Mouse (Mus musculus): ENCODE data around the gene Gpi1. TPM values are rescaled to one million over a fixed set of nuclear protein-coding genes. Genes with fewer than 3 reads are reported as not detected.

Gpi1 gene
- total RNA-seq, 1 experiment = 227 TPM

GRCm38 (mm10) chr7:34255916-34256315 is 25.8 kb upstream of the Gpi1 start:
- Histone ChIP-seq H3K4me1 (ENCODE audit: control insufficient read depth in 2 of 2, insufficient read depth in 2 of 2, low read length in 2 of 2, poor library complexity in 1 of 2) (no peaks in the 10 kb centered on the region), H3K27ac (ENCODE audit: insufficient read depth, low read depth, low read length, poor library complexity, severe bottlenecking) (no peak overlapping the region), H3K9me3 (ENCODE audit: control insufficient read depth, insufficient read depth, low read depth, low read length) (no peaks in the 10 kb centered on the region), H3K9ac (ENCODE audit: insufficient read depth, low read depth, low read length, poor library complexity, severe bottlenecking) (no peak overlapping the region), H3K36me3 (ENCODE audit: control insufficient read depth, insufficient read depth, low read length, poor library complexity, severe bottlenecking) (peaks cover 8% of the 10 kb centered on the region; the same call in 1 of the 2 replicates), H3K4me3 (ENCODE audit: insufficient read depth in 1 of 2, low read depth in 1 of 2, low read length in 2 of 2, poor library complexity in 1 of 2, severe bottlenecking in 1 of 2) (no peak overlapping the region)
- in situ Hi-C loops (cut with MboI; ENCODE audit: low sequenced_read_pairs in 2 of 2, unreplicated experiment in 2 of 2) = loop anchor here in 1 of 2 experiments (10.0 kb wide), 1 partner anchor 99 kb away; no protein-coding TSS in a partner anchor
- no peak for DNase-seq (ENCODE audit: low read depth, low spot score)
- TF ChIP-seq HCFC1 (IDR thresholded peaks at IDR 0.05; ENCODE audit: borderline replicate concordance, insufficient read depth, low read length) (no peak), CHD2 (IDR thresholded peaks at IDR 0.05; ENCODE audit: low read depth, low read length) (no peak), ZC3H11A (IDR thresholded peaks at IDR 0.05; ENCODE audit: borderline replicate concordance, low read depth, low read length) (no peak), MAFK (IDR thresholded peaks at IDR 0.05; ENCODE audit: insufficient read depth, low read depth, low read length) (no peak), ZNF384 (IDR thresholded peaks at IDR 0.05; ENCODE audit: low read depth, low read length) (no peak)

GRCm38 (mm10) chr7:34255137-34255536 is 25.0 kb upstream of the Gpi1 start:
- Histone ChIP-seq H3K9me3 (ENCODE audit: control insufficient read depth, insufficient read depth, low read depth, low read length) (no peaks in the 10 kb centered on the region), H3K4me1 (ENCODE audit: control insufficient read depth in 2 of 2, insufficient read depth in 2 of 2, low read length in 2 of 2, poor library complexity in 1 of 2) (no peaks in the 10 kb centered on the region), H3K36me3 (ENCODE audit: control insufficient read depth, insufficient read depth, low read length, poor library complexity, severe bottlenecking) (peaks cover 8% of the 10 kb centered on the region; the same call in 1 of the 2 replicates), H3K27ac (ENCODE audit: insufficient read depth, low read depth, low read length, poor library complexity, severe bottlenecking) (no peak overlapping the region), H3K9ac (ENCODE audit: insufficient read depth, low read depth, low read length, poor library complexity, severe bottlenecking) (no peak overlapping the region), H3K4me3 (ENCODE audit: insufficient read depth in 1 of 2, low read depth in 1 of 2, low read length in 2 of 2, poor library complexity in 1 of 2, severe bottlenecking in 1 of 2) (no peak overlapping the region)
- no peak for TF ChIP-seq ZC3H11A (IDR thresholded peaks at IDR 0.05; ENCODE audit: borderline replicate concordance, low read depth, low read length)
- TF ChIP-seq HCFC1 (IDR thresholded peaks at IDR 0.05; ENCODE audit: borderline replicate concordance, insufficient read depth, low read length) = no peak
- no peak for TF ChIP-seq CHD2 (IDR thresholded peaks at IDR 0.05; ENCODE audit: low read depth, low read length)
- no peak for TF ChIP-seq ZNF384 (IDR thresholded peaks at IDR 0.05; ENCODE audit: low read depth, low read length)
- no peak for TF ChIP-seq MAFK (IDR thresholded peaks at IDR 0.05; ENCODE audit: insufficient read depth, low read depth, low read length)
- DNase-seq (ENCODE audit: low read depth, low spot score) = no peak
- in situ Hi-C loops (cut with MboI; ENCODE audit: low sequenced_read_pairs in 2 of 2, unreplicated experiment in 2 of 2) = loop anchor here in 1 of 2 experiments (10.0 kb wide), 1 partner anchor 100 kb away; no protein-coding TSS in a partner anchor

DNA sequence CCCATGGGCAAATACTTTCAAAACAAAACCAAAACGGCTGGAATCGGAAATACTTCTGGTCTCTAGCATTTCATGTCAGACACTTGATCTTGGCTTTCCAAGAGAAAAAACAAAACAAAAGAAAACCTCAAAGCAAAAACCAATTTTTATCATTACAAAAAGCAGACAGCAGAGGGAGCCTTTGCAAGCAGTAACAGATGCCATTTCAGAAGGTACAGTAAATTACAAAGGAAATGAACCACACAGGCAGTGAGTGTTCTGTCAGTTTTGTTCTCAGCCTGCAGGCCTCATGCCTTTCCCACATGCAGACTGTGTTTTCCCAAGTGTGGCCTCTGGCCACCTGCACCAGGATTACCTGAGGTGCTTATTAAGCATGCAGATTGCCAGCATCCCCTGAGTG is 21.9 kb upstream of the Gpi1 start:
- H3K9ac ChIP-seq (ENCODE audit: insufficient read depth, low read depth, low read length, poor library complexity, severe bottlenecking) = no peak overlapping the region
- H3K4me1 ChIP-seq (ENCODE audit: control insufficient read depth in 2 of 2, insufficient read depth in 2 of 2, low read length in 2 of 2, poor library complexity in 1 of 2) = no peaks in the 10 kb centered on the region
- in situ Hi-C loops (cut with MboI; ENCODE audit: low sequenced_read_pairs in 2 of 2, unreplicated experiment in 2 of 2) = loop anchor here in 1 of 2 experiments (10.0 kb wide), 1 partner anchor 103 kb away; no protein-coding TSS in a partner anchor
- no peak overlapping the region for H3K27ac ChIP-seq (ENCODE audit: insufficient read depth, low read depth, low read length, poor library complexity, severe bottlenecking)
- H3K9me3 ChIP-seq (ENCODE audit: control insufficient read depth, insufficient read depth, low read depth, low read length) = no peaks in the 10 kb centered on the region
- no peak for DNase-seq (ENCODE audit: low read depth, low spot score)
- peaks cover 6% of the 10 kb centered on the region for H3K36me3 ChIP-seq (ENCODE audit: control insufficient read depth, insufficient read depth, low read length, poor library complexity, severe bottlenecking)
- no peak overlapping the region for H3K4me3 ChIP-seq (ENCODE audit: insufficient read depth in 1 of 2, low read depth in 1 of 2, low read length in 2 of 2, poor library complexity in 1 of 2, severe bottlenecking in 1 of 2)
- TF ChIP-seq CHD2 (IDR thresholded peaks at IDR 0.05; ENCODE audit: low read depth, low read length) (no peak), ZC3H11A (IDR thresholded peaks at IDR 0.05; ENCODE audit: borderline replicate concordance, low read depth, low read length) (no peak), MAFK (IDR thresholded peaks at IDR 0.05; ENCODE audit: insufficient read depth, low read depth, low read length) (no peak), HCFC1 (IDR thresholded peaks at IDR 0.05; ENCODE audit: borderline replicate concordance, insufficient read depth, low read length) (no peak), ZNF384 (IDR thresholded peaks at IDR 0.05; ENCODE audit: low read depth, low read length) (no peak)

GRCm38 (mm10) chr7:34250738-34251137 is 20.6 kb upstream of the Gpi1 start, which contains the start of gene Gm6096:
Gene Gm6096 (plus strand): TSS chr7:34251038.
- in situ Hi-C loops (cut with MboI; ENCODE audit: low sequenced_read_pairs in 2 of 2, unreplicated experiment in 2 of 2) = loop anchor here in 1 of 2 experiments (10.0 kb wide), 1 partner anchor 104 kb away; no protein-coding TSS in a partner anchor
- no peaks in the 10 kb centered on the region for H3K9me3 ChIP-seq (ENCODE audit: control insufficient read depth, insufficient read depth, low read depth, low read length)
- TF ChIP-seq MAFK (IDR thresholded peaks at IDR 0.05; ENCODE audit: insufficient read depth, low read depth, low read length) (no peak), CHD2 (IDR thresholded peaks at IDR 0.05; ENCODE audit: low read depth, low read length) (no peak), ZNF384 (IDR thresholded peaks at IDR 0.05; ENCODE audit: low read depth, low read length) (no peak), HCFC1 (IDR thresholded peaks at IDR 0.05; ENCODE audit: borderline replicate concordance, insufficient read depth, low read length) (no peak), ZC3H11A (IDR thresholded peaks at IDR 0.05; ENCODE audit: borderline replicate concordance, low read depth, low read length) (no peak)
- no peaks in the 10 kb centered on the region for H3K4me1 ChIP-seq (ENCODE audit: control insufficient read depth in 2 of 2, insufficient read depth in 2 of 2, low read length in 2 of 2, poor library complexity in 1 of 2)
- H3K27ac ChIP-seq (ENCODE audit: insufficient read depth, low read depth, low read length, poor library complexity, severe bottlenecking) = no peak within 1 kb of the TSS
- H3K36me3 ChIP-seq (ENCODE audit: control insufficient read depth, insufficient read depth, low read length, poor library complexity, severe bottlenecking) = peaks cover 3% of the 10 kb centered on the region; the same call in 1 of the 2 replicates
- H3K9ac ChIP-seq (ENCODE audit: insufficient read depth, low read depth, low read length, poor library complexity, severe bottlenecking) = no peak within 1 kb of the TSS
- DNase-seq (ENCODE audit: low read depth, low spot score) = no peak
- no peak within 1 kb of the TSS for H3K4me3 ChIP-seq (ENCODE audit: insufficient read depth in 1 of 2, low read depth in 1 of 2, low read length in 2 of 2, poor library complexity in 1 of 2, severe bottlenecking in 1 of 2)
